Mouse (Mus musculus) liver, postnatal 0 days (tissue): ENCODE measurements around the gene Traf1. TPM values are rescaled to one million over a fixed set of nuclear protein-coding genes. Genes with fewer than 3 reads are reported as not detected.

Source experiments
- ATAC-seq: fragments of 200-750 bp; cut with Nextera tagmentation; 2 replicates; pipeline ENCODE4 v1.8.0; 2017; ENCODE audit warnings: mild to moderate bottlenecking, moderate library complexity
- DNase-seq: peaks from one replicate; pipeline ENCODE4 v3.0.0-alpha.2; 2016
- H3K27ac ChIP-seq: fragments of 300-500 bp; sonication (generic); 2 replicates; pipeline ENCODE4 v1.5.1; 2014; ENCODE audit warnings: antibody characterized with exemption, moderate library complexity, mild to moderate bottlenecking, low read depth
- H3K27me3 ChIP-seq: fragments of 300-500 bp; sonication (generic); 2 replicates; pipeline ENCODE4 v1.6.1; 2014; ENCODE audit warnings: low read length, control low read depth, mixed read lengths; ENCODE audit not compliant: insufficient read depth
- H3K36me3 ChIP-seq: fragments of 300-500 bp; sonication (generic); replicated peaks from 2 replicates; pipeline ENCODE4 v1.6.1; 2014; ENCODE audit warnings: mild to moderate bottlenecking, control low read depth, low read length, moderate library complexity, mixed read lengths; ENCODE audit not compliant: insufficient read depth
- H3K4me1 ChIP-seq: fragments of 300-500 bp; sonication (generic); 2 replicates; pipeline ENCODE4 v1.6.1; 2014; ENCODE audit warnings: antibody characterized with exemption, mild to moderate bottlenecking, control low read depth; ENCODE audit not compliant: insufficient read depth
- H3K4me2 ChIP-seq: fragments of 300-500 bp; sonication (generic); 2 replicates; pipeline ENCODE4 v1.6.1; 2014; ENCODE audit warnings: low read depth, mild to moderate bottlenecking, low read length, moderate library complexity, mixed read lengths
- H3K4me3 ChIP-seq: fragments of 300-500 bp; sonication (generic); 2 replicates; pipeline ENCODE4 v1.5.1; 2014; ENCODE audit warnings: low read depth, low read length
- H3K9ac ChIP-seq: fragments of 300-500 bp; sonication (generic); replicated peaks from 2 replicates; pipeline ENCODE4 v1.6.1; 2014; ENCODE audit warnings: mild to moderate bottlenecking, moderate library complexity
- H3K9me3 ChIP-seq: fragments of 300-500 bp; sonication (generic); 2 replicates; pipeline ENCODE4 v1.6.1; 2016; ENCODE audit warnings: mild to moderate bottlenecking, control low read depth, low read length, mixed read lengths
- CTCF ChIP-seq: sonication (generic); IDR thresholded peaks from 2 replicates; pipeline ENCODE4 v1.5.1; 2016; ENCODE audit warnings: antibody characterized with exemption, low read depth
- EP300 ChIP-seq: IDR thresholded peaks from 2 replicates; pipeline ENCODE4 v1.6.1; 2016; ENCODE audit warnings: antibody characterized with exemption, low read depth, mild to moderate bottlenecking
- WGBS: fragments of 180-500 bp; shearing (Covaris S2); extraction: QIAGEN DNeasy Blood & Tissue Kit; methylation state at CpG from one replicate; pipeline ENCODE4 v1.1.7; 2014; ENCODE audit not compliant: insufficient replicate concordance; 5-methylcytosine and 5-hydroxymethylcytosine counted together
- polyA plus RNA-seq: library from polyadenylated mRNA; unstranded; fragments of >200 nt; fragmentation: Nextera tagmentation; extraction: Ambion mirVana; gene quantifications from 2 replicates; pipeline ENCODE4 v1.2.1, GENCODE M21; 2015

The Traf1 gene
- polyA plus RNA-seq, 1 experiment from 2014 or later, result 0.34 TPM

GRCm38 (mm10) chr2:34970092-34970750, 8.6 kb upstream of the Traf1 start:
- 33% methylated on average over 9 of the region's 9 CpGs for WGBS
- Histone ChIP-seq H3K9me3 (peaks cover 2% of the 10 kb centered on the region; the same call in 1 of the 2 replicates), H3K4me2 (no peak overlapping the region), H3K27ac (no peak overlapping the region), H3K9ac (no peak overlapping the region), H3K36me3 (no peaks in the 10 kb centered on the region), H3K4me3 (no peak overlapping the region), H3K27me3 (no peaks in the 10 kb centered on the region), H3K4me1 (peaks cover 7% of the 10 kb centered on the region)
- ATAC-seq (no peak), DNase-seq (peak; percentile 80)
- TF ChIP-seq CTCF (peak; percentile 82), EP300 (no peak)

GRCm38 (mm10) chr2:34969166-34969565, 7.6 kb upstream of the Traf1 start:
- Histone ChIP-seq H3K36me3 (no peaks in the 10 kb centered on the region), H3K27me3 (no peaks in the 10 kb centered on the region), H3K9me3 (no peaks in the 10 kb centered on the region), H3K27ac (no peak overlapping the region), H3K9ac (no peak overlapping the region), H3K4me2 (no peak overlapping the region), H3K4me3 (no peak overlapping the region), H3K4me1 (peaks cover 9% of the 10 kb centered on the region)
- TF ChIP-seq EP300, result no peak
- TF ChIP-seq CTCF, result no peak
- WGBS, result 76% methylated on average over 7 of the region's 7 CpGs
- ATAC-seq (no peak), DNase-seq (no peak)

GRCm38 (mm10) chr2:34966243-34966934, 4.8 kb upstream of the Traf1 start:
- Histone ChIP-seq H3K9ac (no peak overlapping the region), H3K36me3 (no peaks in the 10 kb centered on the region), H3K27ac (no peak overlapping the region), H3K4me3 (no peak overlapping the region), H3K9me3 (no peaks in the 10 kb centered on the region), H3K4me1 (peaks cover 12% of the 10 kb centered on the region), H3K27me3 (no peaks in the 10 kb centered on the region), H3K4me2 (no peak overlapping the region)
- no peak for DNase-seq
- no peak for ATAC-seq
- 76% methylated on average over 8 of the region's 8 CpGs for WGBS
- no peak for TF ChIP-seq CTCF
- no peak for TF ChIP-seq EP300

GRCm38 (mm10) chr2:34965806-34966205, 4.2 kb upstream of the Traf1 start:
- Histone ChIP-seq H3K9me3 (no peaks in the 10 kb centered on the region), H3K27me3 (no peaks in the 10 kb centered on the region), H3K36me3 (no peaks in the 10 kb centered on the region), H3K27ac (no peak overlapping the region), H3K4me2 (no peak overlapping the region; the same call in 1 of the 2 replicates), H3K9ac (no peak overlapping the region), H3K4me3 (no peak overlapping the region), H3K4me1 (peaks cover 12% of the 10 kb centered on the region)
- DNase-seq, result no peak
- ATAC-seq, result no peak
- TF ChIP-seq EP300 (no peak), CTCF (0 out of 2 replicates have a peak, but pooled peaks have one; percentile 8)
- WGBS, result 80% methylated on average over 8 of the region's 8 CpGs

GRCm38 (mm10) chr2:34965293-34965692, 3.7 kb upstream of the Traf1 start:
- ATAC-seq, result no peak
- H3K36me3 ChIP-seq, result no peaks in the 10 kb centered on the region
- H3K27ac ChIP-seq, result no peak overlapping the region
- no peak overlapping the region for H3K4me3 ChIP-seq
- no peak for TF ChIP-seq EP300
- TF ChIP-seq CTCF, result no peak
- H3K9me3 ChIP-seq, result no peaks in the 10 kb centered on the region
- peak; percentile 77 for DNase-seq
- no peaks in the 10 kb centered on the region for H3K27me3 ChIP-seq
- H3K4me1 ChIP-seq, result peaks cover 12% of the 10 kb centered on the region
- H3K4me2 ChIP-seq, result peak overlapping the region; percentile 48
- 30% methylated on average over 9 of the region's 9 CpGs for WGBS
- H3K9ac ChIP-seq, result no peak overlapping the region

GRCm38 (mm10) chr2:34964651-34965050, 3.1 kb upstream of the Traf1 start:
- Histone ChIP-seq H3K27me3 (no peaks in the 10 kb centered on the region), H3K36me3 (no peaks in the 10 kb centered on the region), H3K4me1 (peaks cover 12% of the 10 kb centered on the region; the same call in 1 of the 2 replicates), H3K9me3 (no peaks in the 10 kb centered on the region), H3K9ac (no peak overlapping the region), H3K4me3 (no peak overlapping the region), H3K4me2 (no peak overlapping the region), H3K27ac (no peak overlapping the region)
- TF ChIP-seq CTCF, result no peak
- no peak for TF ChIP-seq EP300
- no peak for ATAC-seq
- WGBS, result 75% methylated on average over 9 of the region's 9 CpGs
- no peak for DNase-seq
